Mouse (Mus musculus) gastrocnemius, postnatal 14 days (tissue): ENCODE results near the gene Hmox1. TPM values are rescaled to one million over a fixed set of nuclear protein-coding genes. Genes with fewer than 3 reads are reported as not detected.
A peak's percentile ranks its signal among the peaks of the same experiment; 100 is the strongest.

Experiments
- DNase-seq: peaks from one replicate; pipeline ENCODE4 v3.0.0; 2021; ENCODE audit warnings: mixed read lengths
- intact Hi-C: fragments of 180-260 bp; cut with DNase I; formaldehyde crosslinking; loops from one replicate; pipeline ENCODE4 v1.15.1; 2025; ENCODE audit warnings: low total_unique reads
- long read RNA-seq, 2 experiments: library from polyadenylated mRNA; stranded (forward); transcript quantifications; one replicate each; pipeline ENCODE4 v2.0.0; 2021
- total RNA-seq, 2 experiments: library from RNA; stranded (reverse); gene quantifications; 2 replicates each; pipeline ENCODE4 v1.2.3; 2021

The Hmox1 gene
- 10 to 100 TPM; 12.2 to 13.8 TPM for total RNA-seq
- long read RNA-seq, experiment 1, result 0 reads
- long read RNA-seq, experiment 2, result 0 reads

DNA sequence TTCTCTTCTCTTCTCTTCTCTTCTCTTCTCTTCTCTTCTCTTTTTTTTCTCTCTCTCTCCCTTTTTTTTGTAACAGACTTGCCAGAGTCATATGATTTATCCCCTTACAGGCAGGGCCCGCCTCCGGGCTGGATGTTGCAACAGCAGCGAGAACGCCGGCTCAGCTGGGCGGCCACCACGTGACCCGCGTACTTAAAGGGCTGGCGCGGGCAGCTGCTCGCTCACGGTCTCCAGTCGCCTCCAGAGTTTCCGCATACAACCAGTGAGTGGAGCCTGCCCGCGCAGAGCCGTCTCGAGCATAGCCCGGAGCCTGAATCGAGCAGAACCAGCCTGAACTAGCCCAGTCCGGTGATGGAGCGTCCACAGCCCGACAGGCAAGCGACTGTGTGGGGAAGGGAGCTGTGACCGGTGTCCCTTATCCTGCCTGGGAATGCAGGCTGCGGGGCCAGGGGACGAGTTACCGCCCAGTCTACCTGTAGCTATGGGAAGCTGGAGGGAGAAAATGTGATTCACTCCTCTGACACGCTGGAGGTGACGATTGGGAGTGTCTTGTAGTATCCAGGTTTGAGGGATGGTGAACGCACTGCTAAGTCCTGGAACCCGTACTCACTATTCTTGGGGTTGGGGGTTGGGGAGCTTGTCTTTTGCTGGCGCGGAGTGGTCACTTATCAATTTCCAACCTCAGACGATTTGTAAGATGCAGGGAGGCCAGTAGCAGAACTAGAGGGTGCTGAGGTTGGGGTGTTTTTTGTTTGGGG, at the start of gene Hmox1:
TSS of gene Hmox1 (plus strand) at position 223 of the 758 bp plus-strand sequence.
- intact Hi-C loops, result no loop called here

DNA sequence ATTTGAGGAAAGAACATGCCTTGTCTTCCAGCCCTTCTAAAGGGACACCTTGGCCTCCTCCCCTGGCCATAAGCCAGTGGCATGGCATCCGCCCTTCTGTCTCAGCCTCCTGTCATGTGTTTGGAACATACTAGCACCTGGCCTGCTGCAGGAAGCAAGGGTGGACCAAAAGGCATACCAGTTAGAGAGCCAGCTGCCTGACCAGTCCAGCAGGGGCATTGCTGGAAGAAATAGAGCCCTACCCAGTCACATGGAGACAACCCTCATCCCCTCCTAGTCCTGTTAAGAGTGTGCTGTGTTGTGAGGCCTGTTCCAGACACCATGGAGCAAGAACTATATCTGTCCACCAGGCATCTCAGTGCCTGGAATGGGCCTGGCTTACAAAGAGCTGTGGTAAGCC, 47.1 kb upstream of the Hmox1 start:
- intact Hi-C loops, result no loop called here
- no peak for DNase-seq

More for the DNA sequence above, at the start of gene Hmox1:
- peak; percentile 95 for DNase-seq

DNA sequence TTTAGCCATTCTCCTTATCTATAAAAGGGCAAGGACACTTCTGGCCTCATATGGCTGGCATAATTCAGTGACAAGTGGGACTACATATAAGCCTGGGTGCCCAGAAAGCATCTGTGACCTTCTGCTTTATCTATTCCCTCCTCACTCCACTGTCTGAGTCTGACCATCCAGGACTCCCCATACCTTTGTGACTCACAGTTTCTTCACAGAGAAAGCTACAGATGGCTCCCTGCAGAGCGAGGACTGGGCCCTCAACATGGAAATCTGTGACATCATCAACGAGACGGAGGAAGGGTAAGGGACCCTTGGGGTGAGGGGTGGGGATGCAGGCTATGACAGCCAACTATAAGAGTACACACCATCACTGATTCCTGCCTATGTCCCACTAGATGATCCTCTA, 45.6 kb upstream of the Hmox1 start:
- no peak for DNase-seq
- intact Hi-C loops, result no loop called here

DNA sequence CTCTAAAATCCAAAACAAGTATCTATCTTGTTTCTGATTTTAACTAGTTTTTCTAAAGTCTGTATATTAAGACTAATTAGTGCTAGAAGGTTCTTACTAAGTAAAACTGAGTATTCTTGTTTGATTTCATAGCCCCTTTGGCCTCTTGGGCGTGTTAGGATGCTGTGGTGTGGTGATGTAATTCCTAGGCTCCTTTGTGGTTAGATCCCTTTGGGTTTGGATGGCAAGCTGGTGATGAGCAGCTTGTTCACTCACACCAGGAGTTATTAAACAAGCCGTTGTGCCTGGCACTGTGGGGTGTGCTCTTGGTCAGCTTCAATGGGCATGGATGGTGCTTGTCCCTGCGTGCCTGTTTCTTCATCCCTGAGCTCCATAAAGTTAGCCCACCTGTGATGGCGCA, 40.1 kb upstream of the Hmox1 start:
- DNase-seq, result no peak
- intact Hi-C loops, result no loop called here

DNA sequence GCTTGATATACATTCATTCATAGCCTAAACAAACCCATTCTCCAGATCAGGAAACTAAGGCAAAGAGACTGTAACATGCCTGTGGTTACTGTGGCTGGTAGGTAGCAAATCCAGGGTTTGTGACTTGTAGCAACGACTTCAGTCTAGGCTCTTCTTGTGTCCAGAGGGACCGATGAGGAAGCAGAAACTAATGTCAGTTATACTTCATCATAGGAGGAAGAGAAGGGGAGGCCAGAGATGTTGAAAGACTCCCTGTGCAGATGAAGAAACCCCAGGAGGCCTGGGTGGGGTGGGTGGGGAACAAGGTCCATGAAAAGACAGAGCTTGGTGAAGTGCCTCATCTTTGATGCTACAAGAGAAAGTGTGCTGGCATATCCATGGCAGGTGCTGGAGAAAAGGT, 37.7 kb upstream of the Hmox1 start:
- intact Hi-C loops, result no loop called here
- DNase-seq, result no peak

DNA sequence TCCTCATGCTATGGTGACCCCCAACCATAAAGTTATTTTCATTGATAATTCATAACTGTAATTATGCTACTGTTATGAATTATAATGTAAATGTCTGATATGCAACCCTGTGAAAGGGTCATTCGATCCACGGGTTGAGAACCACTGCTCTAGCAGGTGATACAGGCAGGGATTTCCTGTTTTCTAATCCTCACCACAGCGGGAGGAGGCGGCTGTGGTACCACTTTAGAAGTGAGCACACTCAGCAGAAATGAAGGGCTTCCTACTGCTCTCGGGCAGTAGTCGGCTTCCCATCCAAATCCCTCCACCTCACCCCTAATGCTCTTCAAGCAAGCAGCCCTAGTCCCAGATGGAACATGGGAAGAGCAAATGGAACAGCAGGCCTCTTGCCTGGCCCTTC, 33.4 kb upstream of the Hmox1 start:
- no peak for DNase-seq
- intact Hi-C loops, result no loop called here

DNA sequence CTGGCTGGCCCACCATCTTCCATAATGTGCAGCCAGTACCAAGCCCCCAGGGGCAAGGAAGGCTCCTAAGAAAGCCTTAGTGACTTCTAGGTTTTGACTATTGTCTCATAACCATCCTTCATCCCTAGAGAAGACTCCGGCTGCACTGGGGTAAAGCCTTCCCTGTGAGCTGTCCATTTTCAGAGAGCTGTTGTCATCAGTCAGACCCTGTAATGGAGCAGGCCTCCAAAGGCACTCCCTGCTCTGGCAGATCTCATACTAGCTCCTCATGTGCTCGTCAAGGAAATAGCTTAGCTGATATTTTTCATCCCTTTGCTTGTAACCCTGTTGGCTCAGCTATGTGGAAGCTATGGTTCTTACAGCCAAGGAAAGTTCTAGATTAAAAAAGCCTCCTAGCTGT, 32.6 kb upstream of the Hmox1 start:
- intact Hi-C loops, result no loop called here
- DNase-seq, result no peak

DNA sequence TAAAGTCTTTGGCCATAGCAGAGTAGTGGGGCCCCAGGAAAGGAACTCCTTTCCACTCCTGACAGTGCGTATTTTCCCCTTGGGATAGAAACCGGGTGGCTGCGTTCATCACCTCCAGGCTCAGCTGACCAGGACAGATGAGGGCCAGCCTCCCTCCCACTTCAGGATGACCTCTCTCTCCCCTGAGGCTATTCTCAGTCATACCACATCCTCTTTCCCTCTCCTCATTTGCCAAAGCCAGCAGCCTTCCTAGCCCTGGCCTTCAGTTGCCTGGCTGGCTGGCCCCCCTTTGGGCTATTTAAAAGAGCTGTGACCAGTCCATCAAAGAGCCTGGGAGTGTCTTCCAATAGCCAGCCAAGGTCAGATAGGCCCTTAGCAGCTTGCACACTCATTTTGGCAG, 30.1 kb upstream of the Hmox1 start:
- peak; percentile 28 for DNase-seq
- intact Hi-C loops, result no loop called here

DNA sequence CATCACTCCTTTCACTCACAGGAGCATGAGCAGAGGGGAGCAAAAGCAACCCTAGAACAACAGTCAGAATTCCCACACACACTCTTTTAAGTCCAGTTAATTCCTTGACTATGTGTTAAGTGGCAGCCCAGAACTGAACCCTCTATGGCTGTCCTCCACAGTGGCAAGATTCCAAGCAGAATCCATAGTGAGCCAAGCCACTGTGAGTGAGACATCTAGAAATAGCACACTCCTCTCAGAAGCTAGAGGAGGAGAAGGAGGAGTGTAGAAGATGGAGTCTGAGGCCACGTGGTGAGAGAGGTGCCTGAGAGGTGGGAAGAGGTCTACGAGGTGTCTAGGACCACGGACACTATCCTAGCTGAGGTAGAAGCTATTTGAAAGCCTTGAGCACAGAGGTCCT, 28.6 kb upstream of the Hmox1 start:
- no peak for DNase-seq
- intact Hi-C loops, result no loop called here

DNA sequence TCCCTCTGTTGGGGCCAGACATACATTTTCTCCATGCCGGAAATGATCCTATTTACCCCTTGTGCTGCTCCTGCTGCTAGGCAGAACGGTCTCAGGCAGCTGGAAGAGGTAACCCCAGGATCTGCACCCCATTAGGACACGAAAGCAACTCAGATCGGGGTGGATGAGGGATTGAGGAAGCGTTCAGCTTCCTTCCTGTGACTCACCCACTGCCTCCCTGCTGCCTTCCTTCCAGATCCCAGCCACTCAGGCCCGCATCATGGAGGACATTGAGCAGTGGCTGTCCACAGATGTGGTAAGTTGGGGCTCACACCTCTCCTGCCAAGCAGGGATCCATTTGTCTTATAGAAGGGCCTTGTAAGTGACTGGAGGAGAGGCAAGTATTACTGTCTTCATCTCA, 26.1 kb upstream of the Hmox1 start:
- no peak for DNase-seq
- intact Hi-C loops, result no loop called here

DNA sequence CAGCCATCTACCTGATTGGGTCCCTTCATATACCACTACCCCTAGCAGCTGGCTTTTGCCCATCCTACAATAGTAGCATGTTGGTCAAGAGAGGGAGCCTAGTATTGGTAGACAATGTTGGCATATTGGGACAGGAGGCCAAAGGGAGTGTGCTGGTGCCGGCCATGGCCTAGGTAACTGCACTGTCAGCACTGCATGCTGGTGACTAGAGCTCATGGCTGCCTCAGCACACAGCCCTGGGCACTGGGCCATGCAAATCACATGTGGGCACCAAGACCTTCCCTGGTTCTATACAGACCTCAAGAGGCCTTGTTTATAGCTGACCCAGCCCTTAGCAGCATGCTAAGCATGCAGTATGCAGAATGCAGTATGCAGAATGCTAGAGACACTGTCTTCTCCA, 23.1 kb upstream of the Hmox1 start:
- intact Hi-C loops, result loop anchor here (5.0 kb wide), 1 partner anchor 147 kb away; no protein-coding TSS in a partner anchor
- no peak for DNase-seq

DNA sequence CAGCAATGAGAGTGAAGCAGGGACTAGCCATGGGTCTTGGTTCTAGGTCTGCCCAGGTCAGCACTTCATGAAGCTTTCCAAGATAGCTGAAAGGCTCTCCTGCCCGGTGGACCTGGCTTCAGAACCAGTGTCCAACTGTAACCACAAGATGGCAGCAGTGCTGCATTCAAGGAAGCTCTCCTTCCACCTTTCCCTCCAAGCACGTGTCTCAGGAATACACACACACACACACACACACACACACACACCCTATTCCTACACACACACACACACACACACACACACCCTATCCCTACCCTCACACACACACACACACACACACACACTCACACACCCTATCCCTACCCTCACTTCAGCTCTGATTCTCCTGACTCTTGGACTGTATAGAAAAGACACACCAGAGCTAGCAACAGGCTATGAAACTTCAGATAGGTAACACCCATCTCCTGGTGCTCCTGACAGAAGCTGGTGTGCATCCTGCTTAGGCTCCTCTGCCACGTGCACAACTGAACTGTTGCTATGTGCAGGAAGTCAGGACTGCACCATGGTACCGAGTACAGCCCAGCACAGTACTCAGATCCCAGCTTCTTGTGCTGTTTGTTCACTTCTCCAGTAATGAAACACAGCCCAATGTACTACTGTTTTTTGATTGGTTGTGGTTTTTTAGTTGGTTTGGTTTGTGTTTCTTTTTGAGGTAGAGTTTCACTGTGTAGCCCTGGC, 21.6 kb upstream of the Hmox1 start:
- intact Hi-C loops, result loop anchor here (2.0 to 5.0 kb wide), 2 partner anchors 37 to 146 kb away; partner anchors contain the start of gene Mcm5
- peak; percentile 64 for DNase-seq

DNA sequence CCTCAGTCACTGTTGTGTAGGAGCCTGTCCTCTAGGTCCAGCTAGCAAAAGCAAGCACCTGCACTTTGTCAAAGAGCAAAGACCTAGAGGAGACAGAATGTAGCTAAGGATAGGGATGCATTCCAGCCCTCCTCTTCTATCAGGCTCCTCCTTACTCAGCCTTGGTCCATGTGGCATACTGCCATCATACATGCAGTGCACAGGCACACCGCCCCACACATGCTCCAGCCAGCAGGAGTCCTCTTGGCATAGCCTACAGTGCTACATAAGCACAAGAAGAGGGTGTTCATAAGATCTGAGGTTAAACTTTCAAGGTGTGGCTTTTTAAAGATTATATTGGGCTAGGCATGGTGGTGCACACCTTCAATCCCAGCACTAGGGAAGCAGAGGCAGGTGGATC, 18.5 kb upstream of the Hmox1 start:
- no peak for DNase-seq
- intact Hi-C loops, result loop anchor here (5.0 kb wide), 1 partner anchor 142 kb away; no protein-coding TSS in a partner anchor

DNA sequence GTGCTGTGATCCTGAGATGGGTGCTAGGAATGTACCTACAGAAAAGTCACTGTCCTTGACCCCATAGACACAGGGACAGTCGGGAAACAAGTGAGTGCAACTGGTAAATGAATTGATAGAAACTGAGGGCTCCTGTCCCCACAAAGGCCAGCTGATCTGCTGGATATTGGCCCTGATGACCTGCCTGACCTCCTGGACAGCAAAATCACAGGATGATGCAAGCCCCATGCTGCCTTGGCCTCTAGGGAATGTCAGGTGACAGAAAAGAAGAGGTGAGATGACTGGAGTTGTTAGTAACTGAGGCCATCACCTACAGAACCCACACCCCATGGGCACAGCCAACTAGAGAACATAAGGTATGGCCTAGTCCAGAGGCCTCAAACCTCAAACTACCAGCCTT, 15.2 kb upstream of the Hmox1 start:
- no peak for DNase-seq
- intact Hi-C loops, result no loop called here

DNA sequence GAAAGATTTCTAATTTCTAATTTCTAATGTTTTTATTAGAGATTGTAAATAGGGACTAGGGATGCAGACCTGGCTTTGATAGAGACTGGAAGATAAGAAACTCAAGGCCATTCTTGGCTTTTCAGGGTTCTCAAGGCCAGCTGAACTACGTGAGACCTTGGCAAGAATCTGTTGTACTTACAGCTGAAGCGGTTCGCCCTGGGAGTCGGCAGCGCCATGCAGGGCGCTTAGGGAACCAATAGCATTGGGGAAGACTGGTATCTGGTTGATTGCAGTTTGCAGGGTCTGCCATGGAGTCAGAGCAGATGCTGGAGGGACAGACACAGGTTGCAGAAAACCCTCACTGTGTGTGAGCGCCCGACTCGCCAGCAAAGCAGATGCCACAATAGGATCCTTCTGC, 14.6 kb upstream of the Hmox1 start:
- intact Hi-C loops, result no loop called here
- no peak for DNase-seq

DNA sequence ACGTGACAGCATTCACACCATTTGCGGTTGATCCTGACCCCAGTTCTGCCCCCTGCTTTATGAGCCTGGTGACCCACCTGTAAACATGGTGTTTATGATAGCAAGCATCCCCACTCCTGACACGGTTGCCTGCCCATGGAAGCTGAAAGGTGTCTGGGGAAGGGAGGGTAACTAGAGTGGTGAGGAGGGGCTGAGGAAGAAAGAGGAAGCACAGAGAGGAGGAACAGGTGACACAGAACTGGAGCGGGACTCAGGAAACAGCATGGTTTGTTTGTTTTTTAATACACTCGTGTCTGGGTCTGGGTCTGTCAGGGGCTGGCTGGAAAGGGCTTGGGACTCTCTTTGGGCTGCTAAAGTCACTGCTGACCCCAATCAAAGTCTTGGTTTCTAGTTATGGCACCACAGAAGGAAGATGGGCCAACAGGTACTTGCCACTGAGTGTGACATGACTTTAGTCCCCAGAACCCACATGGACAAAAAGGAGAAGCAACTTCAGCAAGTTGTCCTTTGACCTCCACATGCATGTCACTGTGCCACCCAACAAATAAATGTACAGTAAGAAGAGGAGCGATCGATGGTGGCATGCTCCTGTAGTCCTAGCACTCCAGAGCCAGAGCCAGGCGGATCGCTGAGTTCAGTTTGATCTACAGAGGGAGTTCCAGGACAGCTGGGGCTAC, 11.9 kb upstream of the Hmox1 start:
- intact Hi-C loops, result no loop called here
- no peak for DNase-seq

DNA sequence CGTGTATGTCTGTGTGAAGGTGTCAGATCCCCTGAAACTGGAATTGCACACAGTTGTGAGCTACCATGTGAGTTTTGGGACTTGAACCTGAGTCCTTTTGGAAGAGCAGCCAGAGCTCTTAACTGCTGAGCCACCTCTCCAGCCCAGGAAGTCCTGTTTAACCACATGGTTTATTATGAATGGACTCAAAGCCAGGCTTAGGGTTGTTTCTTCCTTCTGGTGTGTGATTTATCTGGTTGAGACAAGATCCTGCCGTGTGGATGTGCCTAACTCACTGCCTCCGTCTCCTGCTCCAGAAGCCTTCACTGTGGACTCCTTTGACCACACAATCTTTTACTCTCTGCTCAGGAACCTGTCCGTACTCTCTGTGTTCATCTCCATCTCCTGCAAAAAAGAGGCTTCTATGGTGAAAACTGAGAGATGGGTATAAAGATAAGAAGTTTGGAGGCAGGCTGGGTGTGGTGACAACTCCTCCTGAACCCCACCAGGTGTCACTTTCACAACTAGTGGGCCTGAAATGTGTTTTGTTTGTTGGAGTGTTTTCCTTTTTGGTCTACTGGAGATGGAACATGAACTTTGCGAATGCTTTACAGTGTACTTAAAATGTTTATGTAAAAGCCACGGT, 11.1 kb upstream of the Hmox1 start:
- intact Hi-C loops, result no loop called here

DNA sequence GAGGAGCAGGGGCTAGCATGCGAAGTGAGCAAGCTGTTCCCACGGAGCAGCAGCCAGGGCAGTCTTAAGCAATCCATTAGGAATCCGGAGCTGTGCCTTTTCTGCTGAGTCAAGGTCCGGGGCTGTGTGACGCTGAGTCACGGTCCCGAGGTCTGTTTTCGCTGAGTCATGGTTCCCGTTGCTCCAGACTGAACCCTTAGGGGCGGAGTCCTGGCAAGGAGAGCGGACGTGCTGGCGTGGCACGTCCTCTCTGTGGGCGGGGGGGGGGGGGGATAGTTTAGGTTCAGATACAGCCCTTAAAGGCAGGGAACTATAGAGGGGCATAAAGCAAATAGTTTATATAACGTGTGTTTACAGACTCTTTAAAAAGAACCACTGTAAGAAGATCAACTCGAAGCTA, 9.6 kb upstream of the Hmox1 start:
- intact Hi-C loops, result no loop called here
- peak; percentile 95 for DNase-seq

More for the DNA sequence above, 11.1 kb upstream of the Hmox1 start:
- no peak for DNase-seq

DNA sequence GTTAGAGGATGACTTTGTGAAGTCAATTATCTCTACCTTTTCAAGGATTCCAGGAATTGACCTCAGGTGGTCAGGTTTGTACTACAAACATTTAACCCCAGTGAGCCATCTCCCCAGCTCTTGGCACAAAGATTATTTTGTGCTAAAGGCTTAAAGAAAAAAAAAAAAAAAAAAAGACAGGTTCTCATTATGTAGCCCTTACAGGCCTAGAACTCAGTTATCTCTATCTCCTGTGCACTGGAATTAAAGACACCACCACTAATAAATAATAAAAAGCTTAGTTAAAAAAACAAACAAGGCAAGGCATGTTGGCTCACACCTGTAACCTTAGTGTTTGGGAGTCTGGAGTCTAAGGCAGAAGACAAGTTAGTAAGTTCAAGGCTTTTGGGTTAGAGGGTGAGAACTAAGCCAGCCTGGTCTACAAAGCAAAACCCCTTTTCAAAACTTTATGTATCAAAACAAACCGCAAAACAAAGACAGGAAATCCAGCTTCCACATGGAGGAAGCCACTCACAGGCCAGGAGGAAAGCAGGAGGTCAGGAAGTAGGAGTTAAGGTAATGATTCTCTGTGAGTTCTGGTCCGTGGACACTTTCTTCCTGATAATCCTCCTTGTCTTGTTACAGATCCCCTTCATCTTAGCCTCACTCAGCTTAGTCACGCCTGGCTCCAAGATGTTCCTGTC, 8.9 kb upstream of the Hmox1 start:
- intact Hi-C loops, result no loop called here
- no peak for DNase-seq
